8 mouse cellular contexts compared by ENCODE assay signal in genomic region chr6:90461771-90462170, GRCm38 (mm10). TPM values are rescaled to one million over a fixed set of nuclear protein-coding genes. Genes with fewer than 3 reads are reported as not detected.
DNase-seq lines count a peak whose midpoint lies in the region; ATAC-seq lines count a peak whose summit lies in the region.

No protein-coding gene starts in this region.

- H3K4me3 ChIP-seq in embryonic facial prominence, embryonic 11.5 days (ENCODE audit: low read depth, low read length) = peak overlapping the region; percentile 61
- peak overlapping the region; percentile 63 for H3K4me3 ChIP-seq in intestine, embryonic 15.5 days (replicated peaks)
- H3K4me3 ChIP-seq in midbrain, embryonic 16.5 days (ENCODE audit: low read depth, low read length) = peak overlapping the region; percentile 74

- H3K27me3 ChIP-seq in embryonic facial prominence, embryonic 11.5 days (ENCODE audit: control insufficient read depth, insufficient read depth, low read length) = peaks cover 2% of the 10 kb centered on the region
- H3K27me3 ChIP-seq in intestine, embryonic 15.5 days (replicated peaks) = peaks cover 18% of the 10 kb centered on the region
- peaks cover 9% of the 10 kb centered on the region; the same call in 1 of the 2 replicates for H3K27me3 ChIP-seq in midbrain, embryonic 16.5 days (ENCODE audit: control insufficient read depth, insufficient read depth, low read depth, low read length)

- DNase-seq in kidney, adult 9 months = peak; percentile 55
- no peak for DNase-seq in kidney, postnatal 14 days
- no peak for DNase-seq in embryonic facial prominence, embryonic 11.5 days (ENCODE audit: low spot score)
- no peak for DNase-seq in layer of hippocampus, postnatal 36 days
- DNase-seq in left cerebral cortex, adult 11 months (ENCODE audit: low spot score) = no peak
- no peak for DNase-seq in layer of hippocampus, adult 9-11 months

- no peak overlapping the region for H3K9ac ChIP-seq in embryonic facial prominence, embryonic 11.5 days (replicated peaks; ENCODE audit: low read length)
- H3K9ac ChIP-seq in intestine, embryonic 15.5 days = no peak overlapping the region
- H3K9ac ChIP-seq in midbrain, embryonic 16.5 days (ENCODE audit: low read depth, low read length) = peak overlapping the region; percentile 70

- no peaks in the 10 kb centered on the region for H3K36me3 ChIP-seq in embryonic facial prominence, embryonic 11.5 days (replicated peaks; ENCODE audit: control insufficient read depth, insufficient read depth, low read depth, low read length)
- no peaks in the 10 kb centered on the region for H3K36me3 ChIP-seq in intestine, embryonic 15.5 days
- H3K36me3 ChIP-seq in midbrain, embryonic 16.5 days (ENCODE audit: control insufficient read depth, insufficient read depth, low read length) = no peaks in the 10 kb centered on the region

- H3K9me3 ChIP-seq in embryonic facial prominence, embryonic 11.5 days (replicated peaks; ENCODE audit: control insufficient read depth, low read length) = no peaks in the 10 kb centered on the region
- no peaks in the 10 kb centered on the region for H3K9me3 ChIP-seq in intestine, embryonic 15.5 days
- no peaks in the 10 kb centered on the region for H3K9me3 ChIP-seq in midbrain, embryonic 16.5 days (replicated peaks; ENCODE audit: control insufficient read depth, low read length, poor library complexity, severe bottlenecking)

- no peak for ATAC-seq in embryonic facial prominence, embryonic 11.5 days (replicated peaks; ENCODE audit: insufficient number of reproducible peaks, low FRiP score, low TSS enrichment, low read depth)
- ATAC-seq in intestine, embryonic 15.5 days = no peak
- peak; percentile 6; the same call in 1 of the 2 replicates for ATAC-seq in midbrain, embryonic 16.5 days

- H3K4me2 ChIP-seq in embryonic facial prominence, embryonic 11.5 days (ENCODE audit: low read depth, low read length) = peak overlapping the region; percentile 100
- peak overlapping the region; percentile 100 for H3K4me2 ChIP-seq in intestine, embryonic 15.5 days (replicated peaks)
- H3K4me2 ChIP-seq in midbrain, embryonic 16.5 days (ENCODE audit: low read length) = peak overlapping the region; percentile 97

- whole genome bisulfite sequencing in embryonic facial prominence, embryonic 11.5 days = 7% methylated on average over 12 of the region's 12 CpGs
- 21% methylated on average over 12 of the region's 12 CpGs for WGBS in intestine, embryonic 15.5 days
- WGBS in midbrain, embryonic 16.5 days = 16% methylated on average over 12 of the region's 12 CpGs

- H3K4me1 ChIP-seq in embryonic facial prominence, embryonic 11.5 days (ENCODE audit: control insufficient read depth, insufficient read depth, low read length) = no peaks in the 10 kb centered on the region
- H3K4me1 ChIP-seq in intestine, embryonic 15.5 days (replicated peaks) = peaks cover 14% of the 10 kb centered on the region
- H3K4me1 ChIP-seq in midbrain, embryonic 16.5 days (ENCODE audit: control insufficient read depth, insufficient read depth, low read length) = peaks cover 10% of the 10 kb centered on the region

- H3K27ac ChIP-seq in embryonic facial prominence, embryonic 11.5 days (replicated peaks; ENCODE audit: low read depth, low read length) = no peak overlapping the region
- H3K27ac ChIP-seq in intestine, embryonic 15.5 days = no peak overlapping the region
- no peak overlapping the region for H3K27ac ChIP-seq in midbrain, embryonic 16.5 days (ENCODE audit: low read length)

RNA-seq across cellular contexts. Expression of gene Klf15, which starts 0.6 kb away (rescaled TPM):
- 3.8 TPM in 2 replicates for polyA plus RNA-seq in embryonic facial prominence, embryonic 11.5 days (2014; fragmentation: Nextera tagmentation; extraction: Ambion mirVana)
- 6.3 and 8.2 TPM in 2 replicates for polyA plus RNA-seq in intestine, embryonic 15.5 days (2015; fragmentation: Nextera tagmentation; extraction: Ambion mirVana)
- 12.6 and 17.5 TPM in 2 replicates for polyA plus RNA-seq in midbrain, embryonic 16.5 days (2015; fragmentation: Nextera tagmentation; extraction: Ambion mirVana)
- 10 to 100 TPM; 26.2 to 41.7 TPM for total RNA-seq in layer of hippocampus, postnatal 36 days (2021)

RNA-seq across cellular contexts. Expression of gene Aldh1l1, which starts 24.5 kb away (rescaled TPM):
- 1.2 and 2.2 TPM in 2 replicates for polyA plus RNA-seq in embryonic facial prominence, embryonic 11.5 days (2014; fragmentation: Nextera tagmentation; extraction: Ambion mirVana)
- 17.5 and 19.8 TPM in 2 replicates for polyA plus RNA-seq in intestine, embryonic 15.5 days (2015; fragmentation: Nextera tagmentation; extraction: Ambion mirVana)
- 46.5 and 72.2 TPM in 2 replicates for polyA plus RNA-seq in midbrain, embryonic 16.5 days (2015; fragmentation: Nextera tagmentation; extraction: Ambion mirVana)
- 10 to 100 TPM; 40.9 to 41.3 TPM for total RNA-seq in layer of hippocampus, postnatal 36 days (2021)

RNA-seq across cellular contexts. Expression of gene Cfap100, which starts 33.2 kb away (rescaled TPM):
- 0.59 and 1.3 TPM in 2 replicates for polyA plus RNA-seq in embryonic facial prominence, embryonic 11.5 days (2014; fragmentation: Nextera tagmentation; extraction: Ambion mirVana)
- 0.23 and 0.61 TPM in 2 replicates for polyA plus RNA-seq in intestine, embryonic 15.5 days (2015; fragmentation: Nextera tagmentation; extraction: Ambion mirVana)
- 8.4 TPM in 2 replicates for polyA plus RNA-seq in midbrain, embryonic 16.5 days (2015; fragmentation: Nextera tagmentation; extraction: Ambion mirVana)
- total RNA-seq in layer of hippocampus, postnatal 36 days (2021) = 10 to 100 TPM; 10.7 to 16.8 TPM
